Comparison of ENCODE assay signal across 9 mouse cellular contexts in genomic region chr9:80026017-80026416, GRCm38 (mm10). TPM values are rescaled to one million over a fixed set of nuclear protein-coding genes. Genes with fewer than 3 reads are reported as not detected.
DNase-seq lines count a peak whose midpoint lies in the region; ATAC-seq lines count a peak whose summit lies in the region.
"Had no signal": no experiment of that assay in that cellular context is flagged by ENCODE, and none has a peak within 500 bp of the region (broad histone marks: within the 10 kb centered on the region; RNA-seq: fewer than 3 reads in every experiment).

No protein-coding gene starts in this region.

- H3K27ac ChIP-seq in liver, embryonic 12.5 days = no peak overlapping the region
- H3K27ac ChIP-seq: embryonic facial prominence, embryonic 12.5 days had no signal

- intact Hi-C loops in heart, postnatal 14 days (cut with DNase I) = loop anchor here (5.0 kb wide), 1 partner anchor 1239 kb away; no protein-coding TSS in a partner anchor

- no peak overlapping the region for H3K4me3 ChIP-seq in liver, embryonic 12.5 days
- H3K4me3 ChIP-seq: embryonic facial prominence, embryonic 12.5 days had no signal

- H3K4me2 ChIP-seq in liver, embryonic 12.5 days = no peak overlapping the region
- H3K4me2 ChIP-seq: embryonic facial prominence, embryonic 12.5 days had no signal

- H3K9me3 ChIP-seq in liver, embryonic 12.5 days (replicated peaks) = no peaks in the 10 kb centered on the region
- H3K9me3 ChIP-seq: embryonic facial prominence, embryonic 12.5 days had no signal

- H3K9ac ChIP-seq in liver, embryonic 12.5 days = no peak overlapping the region
- H3K9ac ChIP-seq: embryonic facial prominence, embryonic 12.5 days had no signal

- ATAC-seq in liver, embryonic 12.5 days = no peak
- ATAC-seq in megakaryocyte-erythroid progenitor cell, adult 5-6 weeks (replicated peaks; ENCODE audit: low FRiP score, low TSS enrichment, poor library complexity, severe bottlenecking) = peak; percentile 99

- H3K4me1 ChIP-seq in liver, embryonic 12.5 days = no peaks in the 10 kb centered on the region
- H3K4me1 ChIP-seq: embryonic facial prominence, embryonic 12.5 days had no signal

- WGBS in liver, embryonic 12.5 days (ENCODE audit: insufficient replicate concordance) = 4% methylated on average over 2 of the region's 2 CpGs

- H3K36me3 ChIP-seq in liver, embryonic 12.5 days = no peaks in the 10 kb centered on the region
- H3K36me3 ChIP-seq: embryonic facial prominence, embryonic 12.5 days had no signal

- DNase-seq in liver = peak; percentile 35
- peak; percentile 53 to 71 for DNase-seq in adrenal gland, postnatal 36 days
- DNase-seq in fibroblast of lung, adult 2 months (ENCODE audit: low read depth) = peak; percentile 62
- peak; percentile 51 to 84 for DNase-seq in heart, postnatal 14 days
- DNase-seq in layer of hippocampus, postnatal 10 days (ENCODE audit: low spot score in 2 of 2) = peak; percentile 57 to 64
- peak; percentile 22 to 29 for DNase-seq in spleen, postnatal 36 days (ENCODE audit: low spot score in 2 of 2)

- H3K27me3 ChIP-seq in liver, embryonic 12.5 days (replicated peaks) = no peaks in the 10 kb centered on the region
- H3K27me3 ChIP-seq: embryonic facial prominence, embryonic 12.5 days had no signal

RNA-seq across cellular contexts. Expression of gene Filip1, which starts 13.4 kb away (rescaled TPM):
- polyA plus RNA-seq in liver, embryonic 12.5 days (2016; fragmentation: Nextera tagmentation; extraction: Ambion mirVana) = 0.94 and 1.2 TPM in 2 replicates
- total RNA-seq in adrenal gland, postnatal 36 days (2021) = 10 to 100 TPM; 66.6 to 80.8 TPM
- total RNA-seq in heart, postnatal 14 days (2021) = 100 to 1,000 TPM; 117 to 120 TPM
- 10 to 100 TPM; 17.6 to 18.8 TPM for total RNA-seq in layer of hippocampus, postnatal 10 days (2021)
- not detected in 2 replicates for total RNA-seq in megakaryocyte-erythroid progenitor cell, adult 5-6 weeks (2014; fragmentation: Nextera tagmentation)
- not detected in 2 replicates for total RNA-seq in megakaryocyte-erythroid progenitor cell, adult 5-6 weeks (2017)

RNA-seq across cellular contexts. Expression of gene Senp6, which starts 40.7 kb away (rescaled TPM):
- polyA plus RNA-seq in liver, embryonic 12.5 days (2016; fragmentation: Nextera tagmentation; extraction: Ambion mirVana) = 29.8 and 30.7 TPM in 2 replicates
- total RNA-seq in adrenal gland, postnatal 36 days (2021) = 100 to 1,000 TPM; 118 to 119 TPM
- total RNA-seq in heart, postnatal 14 days (2021) = 10 to 100 TPM; 70.6 to 72.0 TPM
- total RNA-seq in layer of hippocampus, postnatal 10 days (2021) = 100 to 1,000 TPM; 106 to 111 TPM
- total RNA-seq in megakaryocyte-erythroid progenitor cell, adult 5-6 weeks (2014; fragmentation: Nextera tagmentation) = 143 and 186 TPM in 2 replicates
- total RNA-seq in megakaryocyte-erythroid progenitor cell, adult 5-6 weeks (2017) = 169 and 190 TPM in 2 replicates

Comparison
In these comparisons a context has a peak if more than half of its experiments do, and no peak if none do; other contexts are left out.
1. RNA of gene Filip1, which starts 13.4 kb away (total RNA-seq): 117 to 120 TPM in heart, postnatal 14 days, 66.6 to 80.8 TPM in adrenal gland, postnatal 36 days and 17.6 to 18.8 TPM in layer of hippocampus, postnatal 10 days; not detected in megakaryocyte-erythroid progenitor cell, adult 5-6 weeks; every median in the first group is over 10 times any median in the second.
2. Peak in every context shown above with its lines, with median percentiles within 50 percentile points of each other: DNase-seq.